Mouse (Mus musculus) testis, adult 2 months (tissue): ENCODE measurements at regions not wholly inside any gene's neighbourhood (a gene's known extent, or its start where the extent isn't known, plus 50 kb on each side); places are given as distances from the start of the nearest gene placed in this dataset.

ENCODE experiments used
- H3K27ac ChIP-seq: fragments of 200-500 bp; 2 replicates; pipeline ENCODE4 v1.5.1; 2012; ENCODE audit warnings: low read depth, low read length; ENCODE audit not compliant: control insufficient read depth, insufficient read depth
- H3K27me3 ChIP-seq: fragments of 200-500 bp; 2 replicates; pipeline ENCODE4 v1.6.1; 2012; ENCODE audit warnings: mild to moderate bottlenecking, low read length, moderate library complexity; ENCODE audit not compliant: control insufficient read depth, insufficient read depth
- H3K36me3 ChIP-seq: fragments of 200-500 bp; 2 replicates; pipeline ENCODE4 v1.6.1; 2012; ENCODE audit warnings: mild to moderate bottlenecking, low read length; ENCODE audit not compliant: control insufficient read depth, insufficient read depth
- H3K4me1 ChIP-seq: fragments of 200-500 bp; 2 replicates; pipeline ENCODE4 v1.6.1; 2012; ENCODE audit warnings: low read length; ENCODE audit not compliant: control insufficient read depth, insufficient read depth
- H3K4me3 ChIP-seq: fragments of 200-500 bp; 2 replicates; pipeline ENCODE4 v1.5.1; 2012; ENCODE audit warnings: low read depth, mild to moderate bottlenecking, low read length, moderate library complexity, mixed read lengths; ENCODE audit not compliant: control insufficient read depth
- CTCF ChIP-seq: fragments of 200-500 bp; IDR thresholded peaks from 2 replicates; pipeline ENCODE4 v1.5.1; 2012; ENCODE audit warnings: low read depth, mild to moderate bottlenecking, inconsistent platforms, low read length, moderate library complexity; ENCODE audit not compliant: control insufficient read depth, insufficient read depth, insufficient replicate concordance
- POLR2A ChIP-seq: fragments of 200-500 bp; IDR thresholded peaks from 2 replicates; pipeline ENCODE4 v1.6.1; 2012; ENCODE audit warnings: low read depth, mild to moderate bottlenecking, inconsistent platforms, low read length, moderate library complexity; ENCODE audit not compliant: control insufficient read depth

DNA sequence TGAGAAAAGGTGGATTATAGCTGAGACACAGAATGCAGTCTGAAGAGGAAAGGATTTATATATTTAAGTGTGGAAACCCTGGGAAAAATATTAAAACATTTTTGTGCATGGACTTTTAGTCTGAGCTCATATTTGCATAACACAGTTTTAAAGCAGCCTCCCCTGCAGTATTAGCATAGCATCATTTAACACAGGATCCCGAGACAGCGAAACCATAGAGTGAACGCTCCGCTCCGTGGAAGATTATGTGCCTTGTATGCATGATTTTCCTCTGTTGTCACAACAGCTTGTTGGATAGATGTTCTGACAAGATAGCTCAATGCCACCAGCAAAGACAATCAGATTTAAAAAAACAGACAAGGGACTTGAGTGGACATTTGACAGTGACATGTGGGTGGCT, 86.1 kb upstream of the Kif2a start:
- Histone ChIP-seq H3K36me3 (no peaks in the 10 kb centered on the region), H3K27me3 (no peaks in the 10 kb centered on the region), H3K4me1 (no peaks in the 10 kb centered on the region), H3K4me3 (no peak overlapping the region), H3K27ac (no peak overlapping the region)
- TF ChIP-seq CTCF: no peak

DNA sequence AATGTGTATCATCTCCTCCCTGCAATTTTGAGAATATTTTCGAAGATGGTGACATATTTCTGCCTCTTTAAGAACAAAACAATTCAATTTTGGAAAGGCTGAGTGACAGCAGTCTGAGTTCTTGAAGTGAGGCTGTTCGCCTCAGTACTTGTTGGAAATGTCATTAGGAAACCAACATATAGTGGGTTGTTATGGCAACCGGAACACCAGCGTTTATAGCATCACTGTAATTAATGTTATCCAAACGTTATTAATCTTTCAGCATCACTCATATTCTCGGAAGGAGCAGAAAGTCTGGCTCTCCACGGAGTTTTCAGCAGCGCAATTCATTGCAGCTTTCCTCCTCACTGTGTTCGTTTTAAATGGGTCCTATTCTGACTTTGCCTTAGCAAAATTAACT, 85.6 kb upstream of the Kif2a start:
- Histone ChIP-seq H3K4me1 (no peaks in the 10 kb centered on the region), H3K27ac (no peak overlapping the region), H3K36me3 (no peaks in the 10 kb centered on the region), H3K4me3 (no peak overlapping the region), H3K27me3 (no peaks in the 10 kb centered on the region)
- TF ChIP-seq CTCF (no peak), POLR2A (no peak)

DNA sequence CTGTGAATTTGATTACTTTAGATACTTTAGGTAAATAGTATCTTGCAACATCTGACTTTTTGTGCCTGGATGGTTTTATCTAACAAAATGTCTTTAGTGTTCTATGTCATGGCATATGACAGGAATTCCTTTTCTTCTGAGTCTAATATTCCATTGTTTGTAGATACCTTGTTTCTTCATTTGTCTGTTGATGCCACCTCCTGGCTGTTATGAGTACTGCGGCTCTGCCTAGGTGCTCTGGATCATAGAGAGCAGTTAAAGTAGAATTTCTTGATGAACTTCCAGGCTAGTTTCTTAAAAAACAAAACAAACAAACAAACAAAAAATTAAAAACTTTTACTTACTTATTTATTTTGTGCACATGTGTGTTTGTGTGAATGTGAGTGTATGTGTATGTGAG, 83.6 kb upstream of the Kif2a start:
- Histone ChIP-seq H3K36me3 (no peaks in the 10 kb centered on the region), H3K4me3 (no peak overlapping the region), H3K4me1 (0 out of 2 replicates have a peak, but pooled peaks cover 2% of the 10 kb centered on the region), H3K27ac (no peak overlapping the region), H3K27me3 (no peaks in the 10 kb centered on the region)
- no peak for TF ChIP-seq CTCF
- TF ChIP-seq POLR2A: no peak

DNA sequence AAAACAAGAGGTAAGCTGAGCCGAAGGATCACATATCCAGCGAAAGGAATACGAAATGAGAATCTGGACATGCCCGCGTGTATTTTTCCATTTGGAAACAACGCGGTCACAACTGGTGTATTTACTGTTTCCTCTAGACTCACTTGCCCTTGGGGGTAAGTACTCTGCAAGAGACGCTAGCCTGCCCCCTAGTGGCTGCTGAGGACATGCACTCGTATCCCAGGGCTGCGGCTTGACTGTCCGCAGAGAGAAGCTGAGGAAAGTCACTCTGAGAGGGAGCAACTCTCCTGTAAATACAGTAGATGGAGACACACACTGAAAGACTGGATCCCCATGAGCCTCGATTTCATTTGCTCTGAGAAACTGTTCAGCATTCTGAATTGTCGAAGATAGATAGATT, 79.7 kb upstream of the Kif2a start:
- peak overlapping the region; percentile 40; the same call in 1 of the 2 replicates for H3K4me3 ChIP-seq
- TF ChIP-seq POLR2A (no peak), CTCF (peak; percentile 94)
- H3K27ac ChIP-seq: no peak overlapping the region
- no peaks in the 10 kb centered on the region for H3K27me3 ChIP-seq
- 0 out of 2 replicates have a peak, but pooled peaks cover 2% of the 10 kb centered on the region for H3K4me1 ChIP-seq
- H3K36me3 ChIP-seq: no peaks in the 10 kb centered on the region

DNA sequence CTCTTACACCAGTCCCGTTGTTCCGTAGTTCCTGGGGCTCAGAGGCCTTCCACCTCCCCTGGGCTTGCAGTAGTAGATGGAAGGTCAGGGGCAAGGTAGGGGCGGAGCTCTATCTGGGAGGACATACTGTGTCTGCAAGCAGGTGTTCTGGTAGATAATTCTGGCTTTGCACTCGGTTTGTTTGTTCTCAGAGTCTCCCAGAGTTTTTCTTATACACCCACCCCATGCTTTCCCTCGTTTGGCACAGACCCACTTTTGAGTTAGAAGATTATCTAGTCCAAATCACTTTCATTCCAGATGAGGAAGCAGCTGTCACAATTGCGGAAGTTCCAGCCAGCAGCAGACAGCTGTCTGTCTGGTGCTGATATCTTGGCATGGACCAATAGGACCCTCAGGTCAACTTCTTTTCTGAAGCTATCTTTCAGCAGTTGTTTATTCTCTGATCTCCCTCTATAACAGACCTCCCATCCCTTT, 79.0 kb upstream of the Kif2a start:
- H3K27me3 ChIP-seq: no peaks in the 10 kb centered on the region
- no peak overlapping the region for H3K4me3 ChIP-seq
- TF ChIP-seq CTCF (no peak), POLR2A (no peak)
- H3K4me1 ChIP-seq: 0 out of 2 replicates have a peak, but pooled peaks cover 2% of the 10 kb centered on the region
- H3K27ac ChIP-seq: no peak overlapping the region
- no peaks in the 10 kb centered on the region for H3K36me3 ChIP-seq

DNA sequence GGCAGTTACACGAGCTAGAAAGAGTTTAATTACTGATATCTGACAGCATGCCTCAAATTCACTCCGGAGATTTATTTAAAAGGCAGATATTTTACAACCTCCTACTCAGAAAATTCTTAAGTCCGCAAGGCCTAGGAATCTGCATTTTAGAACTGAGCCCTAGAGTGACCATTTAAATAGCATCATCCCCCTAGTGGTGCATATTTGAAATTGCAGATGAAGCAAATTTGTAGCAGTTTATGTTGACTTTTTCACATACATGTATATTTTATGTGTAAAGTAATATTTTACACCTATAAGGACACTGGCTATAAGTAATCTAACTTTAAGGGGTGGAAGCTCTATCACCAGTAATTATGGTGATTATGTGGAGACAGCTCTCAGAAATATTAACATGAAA, 78.2 kb upstream of the Kif2a start:
- Histone ChIP-seq H3K4me1 (0 out of 2 replicates have a peak, but pooled peaks cover 2% of the 10 kb centered on the region), H3K36me3 (no peaks in the 10 kb centered on the region), H3K27ac (no peak overlapping the region), H3K4me3 (no peak overlapping the region), H3K27me3 (no peaks in the 10 kb centered on the region)
- TF ChIP-seq CTCF: no peak
- TF ChIP-seq POLR2A: no peak

DNA sequence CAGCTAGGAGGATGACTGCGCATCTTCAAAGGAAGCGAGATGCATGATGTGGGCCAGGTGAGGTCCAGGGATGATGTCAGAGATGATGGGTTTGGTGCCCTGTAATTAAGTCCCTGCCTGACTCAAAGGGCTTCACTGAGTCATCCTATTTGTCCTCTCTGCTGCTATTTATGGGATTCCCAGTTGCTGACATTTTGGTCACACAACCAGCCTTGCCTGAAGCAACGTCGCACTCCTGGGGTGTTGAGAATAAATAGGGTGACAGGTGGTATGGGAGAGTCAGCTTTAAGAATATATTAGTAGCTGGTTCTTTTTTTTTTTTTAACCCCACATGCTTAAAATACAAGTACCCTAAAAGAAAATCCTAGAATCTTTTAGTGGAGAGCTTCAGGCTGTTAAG, 75.1 kb upstream of the Kif2a start:
- H3K4me3 ChIP-seq: no peak overlapping the region
- TF ChIP-seq POLR2A (no peak), CTCF (no peak)
- H3K4me1 ChIP-seq: 0 out of 2 replicates have a peak, but pooled peaks cover 2% of the 10 kb centered on the region
- no peaks in the 10 kb centered on the region for H3K36me3 ChIP-seq
- H3K27me3 ChIP-seq: no peaks in the 10 kb centered on the region
- H3K27ac ChIP-seq: no peak overlapping the region
